Mouse (Mus musculus): Measurements from ENCODE around the gene Klrb1f. TPM values are rescaled to one million over a fixed set of nuclear protein-coding genes. Genes with fewer than 3 reads are reported as not detected.
"Not testable (repeated sequence)": the region's sequence is repeated elsewhere in the genome, so short reads cannot be mapped to it uniquely, and the experiment has no call there.

Gene Klrb1f
- polyA plus RNA-seq (2015; fragmentation: Nextera tagmentation; extraction: Ambion mirVana), result 0.23 and 0.25 TPM in 2 replicates

DNA sequence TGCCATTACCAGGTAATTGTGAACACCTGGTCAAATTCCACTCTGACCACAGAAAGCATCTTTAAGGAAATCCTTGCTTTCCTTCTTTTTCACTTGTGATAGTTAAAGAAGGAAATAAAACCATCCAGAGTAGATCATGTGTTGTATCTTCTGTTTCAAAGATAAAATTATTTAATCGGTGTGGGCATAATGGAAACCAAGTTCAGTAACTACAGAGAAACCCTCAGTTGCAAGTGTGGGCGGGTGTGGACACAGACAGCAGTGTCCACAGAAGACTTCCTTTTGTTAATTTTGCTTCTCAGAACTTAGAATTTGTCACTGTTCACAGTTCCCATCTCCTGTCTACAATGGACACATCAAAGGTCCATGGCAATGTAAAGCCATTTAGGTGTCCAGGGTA is at the start of gene Klrb1f:
Gene Klrb1f, plus strand, starts transcription at position 301 of the 400 bp plus-strand sequence.
- WGBS, result 93% methylated on average over 2 of the region's 2 CpGs

DNA sequence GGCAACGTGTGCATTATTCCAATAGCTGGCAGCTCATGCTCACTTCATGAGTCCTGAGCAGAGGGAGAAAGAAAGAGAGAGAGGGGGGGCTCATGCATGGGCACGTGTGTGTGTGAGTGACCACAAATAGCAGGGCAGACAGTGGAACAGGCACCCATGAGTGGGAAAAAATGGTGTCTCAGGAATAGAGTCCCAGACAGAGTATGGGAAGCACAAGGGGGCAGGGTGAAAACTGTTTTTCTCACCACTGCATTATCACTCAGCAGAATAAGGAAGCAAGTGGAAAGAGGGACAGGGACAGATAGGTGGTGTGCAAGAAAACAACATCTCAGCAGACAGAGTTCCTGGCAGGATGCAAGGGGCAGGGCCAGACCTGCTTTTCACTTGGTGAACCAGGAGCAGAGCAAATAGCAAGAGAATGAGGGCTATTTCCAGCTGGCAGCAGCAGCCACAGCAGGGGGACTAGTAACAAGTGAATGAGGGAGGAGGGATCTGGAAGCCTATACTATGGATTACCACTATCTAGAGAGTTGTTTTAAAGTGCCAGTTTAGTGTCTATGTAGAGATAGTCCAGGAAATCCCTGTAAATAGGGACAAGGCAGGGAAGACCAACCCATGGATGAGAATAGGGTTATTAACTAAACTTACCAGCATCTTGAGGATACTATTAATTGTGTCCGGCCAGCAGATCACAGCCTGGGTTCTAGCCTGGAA is 49.5 kb upstream of the Klrb1f start:
- no peak for ATAC-seq (ENCODE audit: low FRiP score)
- H3K27ac ChIP-seq, result no peak overlapping the region
- no peaks in the 10 kb centered on the region for H3K36me3 ChIP-seq
- WGBS, result 77% methylated on average over 3 of the region's 3 CpGs
- no peak overlapping the region for H3K4me2 ChIP-seq
- H3K9ac ChIP-seq, result no peak overlapping the region
- peaks cover 8% of the 10 kb centered on the region for H3K4me1 ChIP-seq (replicated peaks)
- H3K9me3 ChIP-seq, result no peaks in the 10 kb centered on the region
- H3K27me3 ChIP-seq, result peaks cover 26% of the 10 kb centered on the region
- no peak overlapping the region for H3K4me3 ChIP-seq

More for the DNA sequence above, at the start of gene Klrb1f:
- Histone ChIP-seq H3K9me3 (no peaks in the 10 kb centered on the region), H3K4me3 (no peak within 1 kb of the TSS), H3K27ac (no peak within 1 kb of the TSS), H3K36me3 (no peaks in the 10 kb centered on the region), H3K9ac (no peak within 1 kb of the TSS), H3K4me2 (no peak within 1 kb of the TSS), H3K27me3 (no peaks in the 10 kb centered on the region), H3K4me1 (replicated peaks) (peaks cover 4% of the 10 kb centered on the region; the same call in 1 of the 2 replicates)
- ATAC-seq (ENCODE audit: low FRiP score), result no peak

DNA sequence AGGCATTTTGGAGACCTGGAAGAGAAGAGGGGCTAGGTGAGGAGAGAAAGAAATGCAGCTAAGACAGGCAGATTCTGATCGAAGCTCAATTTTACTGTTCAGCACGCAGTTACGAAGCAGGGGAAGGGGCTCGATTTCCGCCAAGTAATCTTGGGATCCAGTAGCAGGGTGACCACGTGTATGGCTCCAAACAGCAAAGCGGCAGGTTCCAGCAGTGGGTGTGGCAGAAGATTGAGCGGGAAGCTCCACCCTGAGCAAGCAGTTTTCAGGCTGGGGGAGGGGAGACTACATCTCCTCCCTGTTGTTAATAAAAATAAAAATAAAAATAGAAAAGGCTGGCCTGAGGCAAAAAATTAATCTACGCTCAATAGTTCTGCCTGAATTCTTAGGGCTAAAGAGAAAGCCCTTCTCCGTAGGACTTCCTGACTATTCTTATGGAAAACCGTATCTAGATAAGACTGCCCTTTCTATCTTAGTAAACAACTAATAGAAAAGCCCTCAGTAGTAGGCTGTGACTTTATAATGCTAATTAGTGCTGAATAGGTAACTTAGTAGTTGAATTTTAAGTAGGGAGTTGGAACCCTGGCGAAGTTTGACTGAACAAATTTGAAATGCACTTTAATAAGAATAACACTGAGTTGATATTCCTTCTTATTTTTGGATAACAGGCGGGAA is 48.8 kb upstream of the Klrb1f start:
- H3K27me3 ChIP-seq, result peaks cover 25% of the 10 kb centered on the region
- no peak overlapping the region for H3K4me3 ChIP-seq
- H3K27ac ChIP-seq, result no peak overlapping the region
- H3K4me2 ChIP-seq, result no peak overlapping the region
- H3K9ac ChIP-seq, result no peak overlapping the region
- WGBS, result 61% methylated on average over 13 of the region's 13 CpGs
- H3K4me1 ChIP-seq (replicated peaks), result peaks cover 8% of the 10 kb centered on the region
- H3K36me3 ChIP-seq, result no peaks in the 10 kb centered on the region
- no peaks in the 10 kb centered on the region for H3K9me3 ChIP-seq
- ATAC-seq (ENCODE audit: low FRiP score), result no peak

DNA sequence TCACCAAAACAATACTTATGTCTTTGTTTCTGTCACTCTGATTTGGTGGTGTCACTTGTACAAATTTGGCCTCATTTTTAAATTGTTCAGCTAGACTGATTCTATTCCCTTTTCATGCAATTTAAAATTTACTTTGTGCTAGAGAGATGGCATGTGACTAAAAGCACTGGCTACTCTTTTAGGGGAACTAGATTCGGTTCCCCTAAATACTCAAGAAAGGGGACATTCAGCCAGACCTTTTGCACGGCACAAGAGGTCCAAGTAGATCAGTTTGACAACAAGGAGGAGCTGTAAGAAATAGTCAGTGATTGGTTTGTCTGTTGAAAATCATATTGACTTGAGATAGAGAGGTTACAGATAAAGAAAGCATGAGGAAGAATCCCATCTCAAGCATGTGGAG is 44.3 kb upstream of the Klrb1f start:
- Histone ChIP-seq H3K36me3 (no peaks in the 10 kb centered on the region), H3K9me3 (no peaks in the 10 kb centered on the region), H3K27ac (no peak overlapping the region), H3K4me3 (no peak overlapping the region), H3K9ac (no peak overlapping the region), H3K27me3 (peaks cover 4% of the 10 kb centered on the region), H3K4me1 (replicated peaks) (no peaks in the 10 kb centered on the region), H3K4me2 (no peak overlapping the region)
- whole genome bisulfite sequencing, result 86% methylated on average over 2 of the region's 2 CpGs
- ATAC-seq (ENCODE audit: low FRiP score), result no peak

DNA sequence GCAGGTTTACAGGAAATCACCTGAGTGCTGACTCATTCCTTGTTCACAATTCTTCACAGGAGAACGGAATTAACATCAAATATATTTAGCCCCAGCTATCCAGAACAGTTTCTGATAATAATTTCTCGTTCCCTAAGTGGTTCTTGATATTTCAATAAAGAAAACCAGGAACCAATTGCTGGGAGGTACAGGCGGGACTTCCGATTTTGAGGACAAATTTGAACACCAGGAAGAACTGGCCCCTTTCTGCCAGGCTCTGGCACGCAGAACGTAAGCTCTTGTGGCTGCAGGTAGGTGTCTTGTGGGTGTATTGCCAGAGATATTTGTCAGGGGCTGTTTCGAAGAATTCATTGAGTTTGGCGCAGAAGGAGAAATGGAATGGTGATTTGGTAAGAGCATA is 37.1 kb upstream of the Klrb1f start:
- 92% methylated on average over 8 of the region's 8 CpGs for WGBS
- H3K9me3 ChIP-seq, result no peaks in the 10 kb centered on the region
- H3K36me3 ChIP-seq, result no peaks in the 10 kb centered on the region
- no peak overlapping the region for H3K4me3 ChIP-seq
- no peak overlapping the region for H3K4me2 ChIP-seq
- no peak overlapping the region for H3K9ac ChIP-seq
- no peaks in the 10 kb centered on the region for H3K4me1 ChIP-seq (replicated peaks)
- ATAC-seq (ENCODE audit: low FRiP score), result no peak
- no peaks in the 10 kb centered on the region for H3K27me3 ChIP-seq
- H3K27ac ChIP-seq, result no peak overlapping the region

DNA sequence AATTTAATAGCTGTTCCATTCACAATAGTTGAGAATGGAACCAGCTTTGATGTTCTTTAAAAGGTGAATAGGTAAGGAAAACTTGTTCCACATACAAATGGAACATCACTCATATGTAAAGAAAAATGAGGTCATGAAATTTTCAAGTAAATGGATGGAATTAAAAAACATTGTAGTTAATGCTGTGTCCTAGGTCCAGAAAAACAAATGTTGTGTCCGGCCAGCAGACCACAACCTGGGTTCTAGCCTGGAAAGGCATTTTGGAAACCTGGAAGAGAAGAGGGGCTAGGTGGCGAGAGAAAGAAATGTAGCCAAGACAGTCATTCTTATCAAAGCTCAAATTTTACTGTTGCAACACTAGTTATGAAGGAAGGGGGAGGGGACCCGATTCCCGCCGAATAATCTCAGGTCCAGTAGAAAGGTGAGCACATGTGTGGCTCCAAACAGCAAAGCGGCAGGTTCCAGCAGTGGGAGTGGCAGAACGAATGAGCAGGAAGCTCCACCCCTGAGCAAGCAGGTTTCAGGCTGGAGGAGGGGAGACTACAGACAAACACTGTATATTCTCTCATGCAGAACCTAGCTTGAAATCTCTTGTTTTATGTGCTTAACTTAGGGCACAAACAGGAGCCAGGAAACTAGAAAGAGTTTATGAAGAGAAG is 35.7 kb upstream of the Klrb1f start:
- not testable (repeated sequence) for H3K9me3 ChIP-seq; H3K27me3 ChIP-seq; H3K9ac ChIP-seq; ATAC-seq (ENCODE audit: low FRiP score); H3K4me2 ChIP-seq; H3K36me3 ChIP-seq; H3K27ac ChIP-seq; H3K4me3 ChIP-seq; H3K4me1 ChIP-seq (replicated peaks)
- WGBS, result 92% methylated on average over 7 of the region's 7 CpGs

DNA sequence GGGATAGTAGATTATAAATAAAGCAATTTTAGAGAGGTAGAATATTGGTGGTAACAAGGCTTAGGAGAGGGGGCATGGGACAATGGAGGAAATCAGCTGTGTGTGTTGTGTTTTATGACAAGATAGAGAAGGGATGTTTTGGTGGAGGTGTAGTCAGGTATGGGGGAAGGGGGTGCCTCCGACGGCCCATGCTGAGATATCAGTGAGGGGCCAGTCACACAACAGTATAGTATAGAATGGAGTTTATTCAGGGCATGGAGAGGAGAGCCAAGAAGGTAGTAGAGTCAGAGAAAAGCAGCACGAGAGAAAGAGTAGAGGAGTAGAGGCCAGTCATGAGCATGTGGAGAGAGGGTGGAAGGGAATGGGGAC is 35.2 kb upstream of the Klrb1f start:
- 89% methylated on average over 3 of the region's 3 CpGs for WGBS
- H3K9ac ChIP-seq, result no peak overlapping the region
- H3K9me3 ChIP-seq, result no peaks in the 10 kb centered on the region
- H3K4me2 ChIP-seq, result no peak overlapping the region
- H3K4me3 ChIP-seq, result no peak overlapping the region
- no peak for ATAC-seq (ENCODE audit: low FRiP score)
- H3K36me3 ChIP-seq, result no peaks in the 10 kb centered on the region
- H3K27ac ChIP-seq, result no peak overlapping the region
- no peaks in the 10 kb centered on the region for H3K4me1 ChIP-seq (replicated peaks)
- H3K27me3 ChIP-seq, result no peaks in the 10 kb centered on the region

DNA sequence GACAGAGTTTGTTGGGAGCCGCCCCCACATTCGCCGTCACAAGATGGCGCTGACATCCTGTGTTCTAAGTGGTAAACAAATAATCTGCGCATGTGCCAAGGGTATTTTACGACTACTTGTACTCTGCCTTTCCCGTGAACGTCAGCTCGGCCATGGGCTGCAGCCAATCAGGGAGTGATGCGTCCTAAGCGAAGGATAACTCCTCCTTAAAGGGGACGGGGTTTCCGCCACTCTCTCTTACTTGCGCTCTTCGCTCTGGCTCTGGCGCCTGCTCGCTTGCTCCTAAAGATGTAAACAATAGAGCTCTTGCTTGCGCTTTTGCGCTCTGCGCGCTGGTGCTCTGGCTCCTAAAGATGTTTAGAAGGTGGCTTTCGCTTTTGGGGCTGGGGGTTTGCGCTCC is 33.7 kb upstream of the Klrb1f start:
- H3K36me3 ChIP-seq; H3K4me2 ChIP-seq; H3K9ac ChIP-seq; H3K27ac ChIP-seq; ATAC-seq (ENCODE audit: low FRiP score); H3K9me3 ChIP-seq; H3K4me3 ChIP-seq; H3K27me3 ChIP-seq; H3K4me1 ChIP-seq (replicated peaks): not testable (repeated sequence)
- WGBS, result 96% methylated on average over 20 of the region's 23 CpGs

DNA sequence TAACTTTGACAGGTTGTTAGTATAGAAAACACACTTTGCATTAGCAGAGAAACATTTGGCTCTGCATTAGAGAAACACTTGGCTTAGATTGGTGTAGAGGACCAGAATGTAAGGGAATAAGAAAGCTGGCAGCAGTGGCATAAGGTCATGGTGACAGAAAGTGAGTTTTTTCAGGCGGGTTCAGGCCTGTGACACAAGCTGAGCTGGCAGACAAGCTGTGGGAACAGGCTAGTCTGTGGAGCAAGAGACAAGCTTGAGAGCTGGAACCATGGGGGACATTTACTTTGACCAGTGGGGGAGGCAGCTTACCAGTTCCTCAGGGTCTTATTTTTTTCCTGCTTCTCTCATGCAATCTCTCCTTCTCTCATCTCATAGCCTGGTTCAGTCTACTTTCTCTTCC is 32.7 kb upstream of the Klrb1f start:
- ATAC-seq (ENCODE audit: low FRiP score), result no peak
- H3K27me3 ChIP-seq, result no peaks in the 10 kb centered on the region
- no peak overlapping the region for H3K27ac ChIP-seq
- no peaks in the 10 kb centered on the region for H3K36me3 ChIP-seq
- no peak overlapping the region for H3K4me3 ChIP-seq
- whole genome bisulfite sequencing, result 83% methylated on average over 1 of the region's 1 CpGs
- H3K4me2 ChIP-seq, result no peak overlapping the region
- no peaks in the 10 kb centered on the region for H3K4me1 ChIP-seq (replicated peaks)
- H3K9me3 ChIP-seq, result no peaks in the 10 kb centered on the region
- no peak overlapping the region for H3K9ac ChIP-seq

DNA sequence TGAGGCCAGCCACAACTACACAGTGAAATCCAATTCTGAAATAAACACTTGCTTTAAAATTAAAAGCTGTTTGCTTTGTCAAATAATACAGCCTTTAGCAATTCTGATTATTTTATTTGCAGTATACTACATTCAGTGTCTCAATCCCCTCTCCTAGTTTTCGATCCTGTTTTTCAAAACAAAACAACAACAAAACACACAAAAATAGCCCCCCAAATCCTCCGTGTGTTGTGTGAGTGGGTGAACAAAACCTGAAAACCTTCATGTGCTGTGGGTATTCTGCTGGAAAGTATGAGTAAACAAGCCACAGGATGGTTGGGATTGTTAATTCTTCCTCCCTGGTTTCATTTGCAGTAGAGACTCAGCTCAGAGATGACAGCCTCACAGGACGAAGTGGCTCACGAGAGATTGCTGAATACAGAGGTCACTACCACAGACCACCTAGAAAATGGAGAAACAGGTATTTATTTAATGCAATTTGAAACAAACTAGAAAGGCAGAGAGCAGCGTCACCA is 31.9 kb upstream of the Klrb1f start:
- Histone ChIP-seq H3K27me3 (no peaks in the 10 kb centered on the region), H3K27ac (no peak overlapping the region), H3K9me3 (no peaks in the 10 kb centered on the region), H3K9ac (no peak overlapping the region), H3K4me2 (no peak overlapping the region), H3K36me3 (no peaks in the 10 kb centered on the region), H3K4me1 (replicated peaks) (no peaks in the 10 kb centered on the region), H3K4me3 (no peak overlapping the region)
- no peak for ATAC-seq (ENCODE audit: low FRiP score)
- 88% methylated on average over 5 of the region's 5 CpGs for WGBS

DNA sequence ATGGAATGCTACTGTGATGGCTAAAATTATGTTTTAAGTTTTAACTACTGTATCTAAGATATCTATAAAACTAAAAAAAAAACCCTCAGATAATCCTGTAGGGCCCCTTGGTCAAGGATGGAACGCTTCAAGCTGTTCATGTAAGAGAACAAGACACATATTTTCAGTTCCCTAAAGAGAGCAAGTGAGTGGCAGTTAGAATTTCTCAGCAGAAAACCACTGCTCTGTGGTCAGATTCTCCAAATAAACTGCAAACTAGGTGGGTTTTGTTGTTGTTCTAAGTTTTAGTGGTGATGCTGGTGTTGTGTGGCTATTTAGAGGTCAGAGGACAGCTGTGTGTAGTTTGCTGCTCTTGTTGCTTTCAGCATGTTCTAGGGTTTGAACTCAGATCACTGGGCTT is 31.3 kb upstream of the Klrb1f start:
- no peaks in the 10 kb centered on the region for H3K27me3 ChIP-seq
- no peak overlapping the region for H3K9ac ChIP-seq
- no peak overlapping the region for H3K27ac ChIP-seq
- no peak overlapping the region for H3K4me2 ChIP-seq
- H3K4me3 ChIP-seq, result no peak overlapping the region
- no peak for ATAC-seq (ENCODE audit: low FRiP score)
- no peaks in the 10 kb centered on the region for H3K9me3 ChIP-seq
- 89% methylated on average over 1 of the region's 1 CpGs for WGBS
- H3K4me1 ChIP-seq (replicated peaks), result no peaks in the 10 kb centered on the region
- H3K36me3 ChIP-seq, result no peaks in the 10 kb centered on the region

DNA sequence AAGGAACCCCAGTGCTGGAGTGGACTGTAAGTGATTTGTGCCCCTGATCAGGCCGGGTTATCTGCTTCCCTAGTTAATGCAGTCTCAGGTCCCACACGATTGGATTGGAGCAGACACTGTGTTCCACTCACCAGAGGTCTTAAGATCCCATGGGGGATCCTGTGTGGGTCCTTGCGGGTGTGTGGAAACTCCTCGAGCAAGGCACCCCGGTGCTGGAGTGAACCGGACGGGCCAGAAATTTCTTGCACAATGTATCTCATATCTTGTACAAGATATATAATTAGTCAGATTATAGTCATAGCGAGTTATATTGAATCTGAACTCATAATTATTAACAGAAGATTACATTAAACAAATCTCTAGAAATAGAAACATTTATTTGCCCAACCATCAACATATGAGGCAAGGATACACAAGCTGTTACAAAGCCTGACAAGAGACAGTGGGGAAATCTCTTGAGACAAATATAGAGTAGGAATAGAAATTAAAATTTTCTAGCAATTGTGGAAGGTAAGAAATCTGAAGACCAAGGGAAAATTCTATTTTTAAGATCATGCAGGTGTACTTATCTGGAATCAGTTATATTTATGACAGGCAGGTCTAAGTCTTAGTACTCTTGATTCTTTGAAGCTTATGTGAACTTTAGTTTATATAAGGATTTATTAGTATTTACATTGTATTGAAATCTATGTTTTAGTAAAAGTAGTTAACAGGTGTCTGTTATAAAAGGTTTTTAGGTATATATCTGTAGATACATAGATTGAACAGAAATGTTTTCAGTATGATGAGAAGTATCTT is 18.1 kb upstream of the Klrb1f start:
- H3K27ac ChIP-seq, result no peak overlapping the region
- 94% methylated on average over 8 of the region's 8 CpGs for WGBS
- no peaks in the 10 kb centered on the region for H3K4me1 ChIP-seq (replicated peaks)
- no peak for ATAC-seq (ENCODE audit: low FRiP score)
- H3K9me3 ChIP-seq, result no peaks in the 10 kb centered on the region
- no peak overlapping the region for H3K4me3 ChIP-seq
- H3K4me2 ChIP-seq, result no peak overlapping the region
- H3K9ac ChIP-seq, result no peak overlapping the region
- no peaks in the 10 kb centered on the region for H3K36me3 ChIP-seq
- H3K27me3 ChIP-seq, result 0 out of 2 replicates have a peak, but pooled peaks cover 2% of the 10 kb centered on the region
